Mouse (Mus musculus) E14TG2a.4 (cell line): ENCODE measurements around the gene Ankef1.
A peak's percentile ranks its signal among the peaks of the same experiment; 100 is the strongest.

Experiments used
- H3K27me3 ChIP-seq: 2 replicates; pipeline ENCODE4 v1.6.1; 2014; ENCODE audit warnings: low read length, control low read depth; ENCODE audit not compliant: insufficient read depth
- H3K36me3 ChIP-seq: 2 replicates; pipeline ENCODE4 v1.6.1; 2014; ENCODE audit warnings: low read length, control low read depth; ENCODE audit not compliant: insufficient read depth
- H3K4me1 ChIP-seq: replicated peaks from 2 replicates; pipeline ENCODE4 v1.6.1; 2014; ENCODE audit warnings: low read depth, low read length, control low read depth
- H3K4me3 ChIP-seq: replicated peaks from 2 replicates; pipeline ENCODE4 v1.5.1; 2014; ENCODE audit warnings: mild to moderate bottlenecking, low read length
- H3K9me3 ChIP-seq: 2 replicates; pipeline ENCODE4 v1.6.1; 2014; ENCODE audit warnings: low read length, control low read depth
- CTCF ChIP-seq: conservative IDR thresholded peaks from 2 replicates; pipeline ENCODE4 v1.5.1; 2014; ENCODE audit warnings: low read length
- NANOG ChIP-seq: IDR thresholded peaks from 2 replicates; pipeline ENCODE4 v1.6.1; 2014; ENCODE audit warnings: borderline replicate concordance, low read length, mixed read lengths
- POU5F1 ChIP-seq: IDR thresholded peaks from 2 replicates; pipeline ENCODE4 v1.6.1; 2014; ENCODE audit warnings: low read length, borderline replicate concordance

Ankef1 gene

DNA sequence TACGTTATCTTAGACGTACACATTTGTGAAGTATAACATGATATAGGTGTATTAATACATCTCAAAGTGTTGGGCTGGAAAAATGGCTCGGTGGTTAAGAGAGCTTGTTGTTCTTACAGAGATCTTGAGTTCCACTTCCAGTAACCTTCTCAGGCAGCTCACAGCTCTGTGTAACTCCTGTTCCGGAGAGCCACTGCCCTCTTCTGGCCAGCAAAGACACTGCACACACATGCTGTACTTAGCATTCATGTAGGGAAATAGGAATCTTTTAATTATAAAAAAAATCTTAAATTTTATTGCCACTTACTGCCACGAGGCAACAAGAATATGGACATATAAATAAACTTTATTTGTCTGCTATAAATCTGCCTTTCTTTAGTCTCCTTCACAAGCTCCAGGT lies 56.3 kb downstream of the Ankef1 start:
- Histone ChIP-seq H3K27me3 (peaks cover 3% of the 10 kb centered on the region; the same call in 1 of the 2 replicates), H3K9me3 (no peaks in the 10 kb centered on the region), H3K4me1 (no peaks in the 10 kb centered on the region), H3K36me3 (no peaks in the 10 kb centered on the region), H3K4me3 (no peak overlapping the region)
- TF ChIP-seq NANOG (no peak), CTCF (peak; percentile 74)

DNA sequence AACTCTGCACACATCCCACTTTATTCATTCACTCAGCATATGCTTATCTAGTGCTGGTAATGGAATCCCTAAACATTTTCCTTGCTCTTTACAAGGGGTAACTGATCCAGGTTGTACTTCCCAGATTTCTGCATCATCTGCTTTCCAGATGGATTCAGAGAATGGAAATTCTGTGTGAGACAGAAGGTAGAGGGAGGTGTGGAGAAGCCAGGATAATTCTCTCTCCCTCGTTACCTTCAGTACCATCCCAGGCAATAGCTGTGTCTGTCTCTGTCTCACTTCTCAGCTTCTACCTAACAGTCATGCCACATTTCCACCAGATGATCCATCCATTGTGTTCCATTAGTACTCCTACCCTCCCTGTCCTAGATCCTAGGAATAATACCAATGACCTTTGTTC lies 60.6 kb downstream of the Ankef1 start:
- no peaks in the 10 kb centered on the region for H3K36me3 ChIP-seq
- H3K9me3 ChIP-seq: no peaks in the 10 kb centered on the region
- TF ChIP-seq CTCF (no peak), NANOG (no peak), POU5F1 (no peak)
- no peaks in the 10 kb centered on the region for H3K4me1 ChIP-seq
- no peak overlapping the region for H3K4me3 ChIP-seq
- H3K27me3 ChIP-seq: peaks cover 3% of the 10 kb centered on the region

DNA sequence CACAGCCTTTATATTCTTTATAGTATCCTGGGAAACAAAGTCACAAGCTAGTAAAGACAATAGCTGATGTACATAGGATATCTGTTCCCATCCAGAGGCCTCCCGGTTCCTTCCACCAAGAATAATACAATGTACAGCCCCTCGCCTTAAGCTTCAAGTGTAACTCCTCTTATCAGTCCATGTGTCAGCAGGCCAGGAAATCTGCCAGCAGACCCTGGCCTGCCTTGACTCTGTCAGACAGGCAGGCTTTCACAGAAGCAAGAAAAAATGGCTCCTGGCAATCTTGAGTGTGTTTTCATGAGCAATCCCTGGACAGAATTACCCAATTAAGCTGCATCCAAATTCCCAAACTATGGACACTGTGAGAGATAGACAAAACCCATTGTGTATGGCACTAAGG lies 69.1 kb downstream of the Ankef1 start:
- no peaks in the 10 kb centered on the region for H3K4me1 ChIP-seq
- TF ChIP-seq NANOG: no peak
- TF ChIP-seq CTCF: no peak
- TF ChIP-seq POU5F1: no peak
- no peaks in the 10 kb centered on the region for H3K9me3 ChIP-seq
- H3K27me3 ChIP-seq: no peaks in the 10 kb centered on the region
- no peaks in the 10 kb centered on the region for H3K36me3 ChIP-seq
- no peak overlapping the region for H3K4me3 ChIP-seq

DNA sequence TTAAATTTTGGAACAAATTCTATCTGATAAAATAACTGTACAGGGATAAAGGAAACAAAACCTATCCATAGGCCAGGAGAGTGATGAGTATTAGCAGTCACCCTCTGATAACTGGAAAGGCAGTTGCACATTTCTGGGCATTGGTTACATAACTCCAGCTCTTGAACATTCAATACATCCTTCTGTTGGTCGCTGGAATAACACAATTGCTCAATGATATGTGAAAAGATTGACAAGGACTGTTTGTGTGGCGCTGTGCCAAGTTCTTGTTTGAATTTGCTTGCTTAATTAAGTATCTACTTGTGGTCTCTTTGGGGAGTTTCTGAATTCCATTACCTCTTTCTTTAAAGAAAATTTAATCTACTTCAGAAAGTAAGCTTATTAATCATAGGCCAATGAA lies 81.1 kb downstream of the Ankef1 start:
- no peaks in the 10 kb centered on the region for H3K9me3 ChIP-seq
- TF ChIP-seq CTCF (no peak), POU5F1 (no peak), NANOG (no peak)
- no peaks in the 10 kb centered on the region for H3K36me3 ChIP-seq
- no peaks in the 10 kb centered on the region for H3K27me3 ChIP-seq
- no peaks in the 10 kb centered on the region for H3K4me1 ChIP-seq
- no peak overlapping the region for H3K4me3 ChIP-seq

DNA sequence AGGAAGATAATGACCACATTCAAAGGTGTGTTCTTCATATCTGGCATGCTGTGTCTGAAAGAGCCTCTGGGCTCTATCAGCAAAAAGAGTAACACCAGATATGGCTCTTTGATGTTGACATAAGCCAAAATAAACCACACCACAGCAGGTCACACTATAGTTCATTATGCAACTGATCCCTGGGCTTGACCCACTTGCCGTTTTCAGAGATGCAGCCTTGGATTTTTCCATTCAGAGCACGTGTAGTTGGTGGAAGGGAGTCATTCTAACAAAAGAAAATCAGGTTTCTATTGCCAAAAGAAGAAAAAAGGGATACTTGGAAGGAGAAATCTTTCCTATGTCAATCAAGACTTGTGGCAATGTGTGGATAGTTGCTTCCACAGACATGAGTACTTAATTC lies 87.1 kb downstream of the Ankef1 start:
- H3K36me3 ChIP-seq: no peaks in the 10 kb centered on the region
- TF ChIP-seq NANOG (no peak), CTCF (no peak), POU5F1 (no peak)
- no peaks in the 10 kb centered on the region for H3K9me3 ChIP-seq
- H3K27me3 ChIP-seq: no peaks in the 10 kb centered on the region
- H3K4me1 ChIP-seq: no peaks in the 10 kb centered on the region
- H3K4me3 ChIP-seq: no peak overlapping the region

DNA sequence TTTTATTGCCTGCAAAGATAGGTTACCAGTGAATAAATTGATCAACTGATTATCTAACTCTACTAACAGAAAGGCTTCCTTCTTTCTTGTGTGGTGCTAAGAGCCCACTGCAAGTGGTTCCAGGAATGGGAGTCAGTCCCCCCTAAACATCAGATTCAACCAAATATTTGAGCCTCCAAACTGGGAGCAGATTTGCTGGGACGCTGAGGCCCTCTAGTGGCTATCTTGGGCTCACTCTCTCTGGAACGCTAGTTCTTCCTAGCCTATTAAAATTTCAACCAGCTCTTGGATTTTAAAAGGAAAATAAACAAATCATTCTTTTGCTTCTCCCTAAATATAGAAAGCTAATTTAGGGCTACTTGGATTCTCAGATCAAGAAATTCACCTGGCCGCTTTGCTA lies 94.7 kb downstream of the Ankef1 start:
- TF ChIP-seq CTCF (peak; percentile 71), POU5F1 (no peak), NANOG (no peak)
- Histone ChIP-seq H3K4me1 (no peaks in the 10 kb centered on the region), H3K4me3 (no peak overlapping the region), H3K27me3 (no peaks in the 10 kb centered on the region), H3K9me3 (no peaks in the 10 kb centered on the region), H3K36me3 (no peaks in the 10 kb centered on the region)

DNA sequence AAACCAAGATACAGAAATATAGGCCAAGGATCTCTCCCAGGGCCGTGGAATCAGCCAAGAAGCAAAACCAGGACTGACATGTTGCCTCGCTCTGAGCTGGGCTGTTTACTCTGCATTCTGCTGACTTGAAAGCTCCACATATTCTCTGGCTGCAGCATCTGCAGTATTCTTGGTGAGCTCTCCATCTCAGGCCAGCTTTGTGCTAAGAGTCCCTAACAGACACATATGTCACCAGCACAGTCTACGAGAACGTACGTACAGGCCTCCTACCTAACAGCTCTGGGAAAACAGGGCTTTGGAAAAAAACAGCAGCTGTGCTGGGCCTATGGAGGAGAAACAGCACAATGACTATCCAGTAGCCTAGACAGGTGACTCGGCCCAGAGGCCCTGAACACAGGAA lies 97.0 kb downstream of the Ankef1 start:
- H3K27me3 ChIP-seq: no peaks in the 10 kb centered on the region
- no peaks in the 10 kb centered on the region for H3K36me3 ChIP-seq
- H3K9me3 ChIP-seq: no peaks in the 10 kb centered on the region
- no peak overlapping the region for H3K4me3 ChIP-seq
- TF ChIP-seq CTCF: no peak
- no peak for TF ChIP-seq NANOG
- no peak for TF ChIP-seq POU5F1
- H3K4me1 ChIP-seq: no peaks in the 10 kb centered on the region

DNA sequence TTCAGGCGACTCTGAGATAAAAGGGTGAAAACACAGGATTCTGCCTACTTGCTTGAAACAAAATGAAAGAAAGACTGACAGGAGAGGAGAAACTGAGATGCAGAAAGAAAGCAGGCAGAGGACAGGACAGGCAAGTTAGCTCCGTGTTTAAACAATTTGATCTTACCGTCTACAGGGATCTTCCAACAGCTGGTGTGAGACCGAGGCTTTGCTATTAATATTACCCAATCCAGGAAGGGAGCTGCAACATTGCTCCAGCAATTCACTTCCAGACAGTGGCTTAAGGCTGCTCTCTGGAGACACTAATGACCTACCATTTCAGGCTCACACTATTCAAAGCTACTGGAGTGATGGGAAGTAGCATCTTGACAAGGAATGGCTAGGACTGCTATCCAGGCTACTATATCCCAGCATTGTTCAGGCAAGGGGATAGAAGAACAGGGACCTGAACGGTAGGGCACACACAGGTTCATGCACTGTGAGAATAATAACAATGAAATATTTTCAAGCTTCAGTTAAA lies 99.0 kb downstream of the Ankef1 start:
- H3K36me3 ChIP-seq: no peaks in the 10 kb centered on the region
- no peaks in the 10 kb centered on the region for H3K4me1 ChIP-seq
- H3K4me3 ChIP-seq: no peak overlapping the region
- no peak for TF ChIP-seq NANOG
- no peaks in the 10 kb centered on the region for H3K9me3 ChIP-seq
- H3K27me3 ChIP-seq: no peaks in the 10 kb centered on the region

DNA sequence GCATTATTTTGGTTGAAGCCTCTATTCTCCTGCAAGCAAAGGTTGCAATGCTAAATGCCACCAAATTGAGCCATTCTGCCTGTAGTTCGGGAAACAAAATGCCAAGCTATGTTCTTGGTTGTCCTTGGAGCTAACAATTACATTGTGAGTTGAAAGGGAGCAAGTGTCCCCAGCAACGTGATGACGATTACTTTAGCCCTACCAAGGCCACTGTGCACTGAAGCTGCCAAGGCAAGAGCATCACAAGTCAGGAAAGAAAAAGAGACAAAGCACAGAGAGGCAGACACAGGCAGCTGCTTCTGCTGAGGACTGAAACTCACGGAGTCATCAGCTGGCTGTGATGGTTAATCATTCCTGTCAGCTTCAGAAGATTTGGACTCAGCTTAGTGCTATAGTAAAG lies 99.5 kb downstream of the Ankef1 start:
- H3K27me3 ChIP-seq: no peaks in the 10 kb centered on the region
- H3K4me3 ChIP-seq: no peak overlapping the region
- no peaks in the 10 kb centered on the region for H3K9me3 ChIP-seq
- no peaks in the 10 kb centered on the region for H3K36me3 ChIP-seq
- no peak for TF ChIP-seq POU5F1
- no peak for TF ChIP-seq CTCF
- H3K4me1 ChIP-seq: no peaks in the 10 kb centered on the region
